Mouse (Mus musculus) thymus, postnatal 0 days (tissue): ENCODE data around the gene Mup8. TPM values are rescaled to one million over a fixed set of nuclear protein-coding genes. Genes with fewer than 3 reads are reported as not detected.
"Not testable (repeated sequence)": the region's sequence is repeated elsewhere in the genome, so short reads cannot be mapped to it uniquely, and the experiment has no call there.

Experiments used
- DNase-seq: peaks from one replicate; pipeline ENCODE4 v3.0.0-alpha.2; 2015; ENCODE audit warnings: low spot score
- polyA plus RNA-seq: library from polyadenylated mRNA; unstranded; fragments of >200 nt; fragmentation: Nextera tagmentation; extraction: Ambion mirVana; gene quantifications from 2 replicates; pipeline ENCODE4 v1.2.1, GENCODE M21; 2015

The Mup8 gene
- 0.44 TPM in 1 of 2 replicates, not detected in the other for polyA plus RNA-seq

- DNase-seq: not testable (repeated sequence)
Observed at GRCm38 (mm10) chr4:60222499-60222898, at the start of gene Mup8. TSS of gene Mup8 (minus strand) at chr4:60222599.

GRCm38 (mm10) chr4:60265977-60266770 is 43.8 kb upstream of the Mup8 start:
- DNase-seq: not testable (repeated sequence)

DNA sequence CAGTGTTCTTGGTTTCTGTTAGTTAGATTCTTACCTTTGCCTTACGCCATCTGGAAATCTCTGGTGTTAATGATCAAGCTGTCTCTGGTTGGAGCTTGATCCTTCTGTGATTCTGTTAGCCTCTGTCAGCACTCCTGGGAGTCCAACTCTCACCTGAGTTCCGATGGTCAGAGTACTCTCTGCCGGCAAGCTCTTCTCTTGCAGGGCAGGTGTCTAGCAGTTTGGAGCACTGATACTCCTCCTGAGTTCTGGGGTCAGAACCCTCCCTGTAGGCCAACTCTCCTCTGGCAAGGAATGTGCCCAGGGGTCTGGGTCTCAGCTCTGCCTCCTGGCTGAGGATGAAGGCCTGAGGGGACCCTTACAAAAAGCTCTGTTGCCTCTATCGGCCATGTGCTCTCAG is 40.3 kb upstream of the Mup8 start:
- not testable (repeated sequence) for DNase-seq

Other genes with a start within 250 kb of the Mup8 start
- gene Mup7, start 152.1 kb downstream of the Mup8 start, polyA plus RNA-seq: 0.31 TPM in 1 of 2 replicates, not detected in the other
- not detected in 2 replicates for gene Mup2, start 68.3 kb downstream of the Mup8 start, polyA plus RNA-seq
- gene Mup9, start 199.4 kb upstream of the Mup8 start, polyA plus RNA-seq: 0.17 and 0.30 TPM in 2 replicates